In the genomic region with DNA sequence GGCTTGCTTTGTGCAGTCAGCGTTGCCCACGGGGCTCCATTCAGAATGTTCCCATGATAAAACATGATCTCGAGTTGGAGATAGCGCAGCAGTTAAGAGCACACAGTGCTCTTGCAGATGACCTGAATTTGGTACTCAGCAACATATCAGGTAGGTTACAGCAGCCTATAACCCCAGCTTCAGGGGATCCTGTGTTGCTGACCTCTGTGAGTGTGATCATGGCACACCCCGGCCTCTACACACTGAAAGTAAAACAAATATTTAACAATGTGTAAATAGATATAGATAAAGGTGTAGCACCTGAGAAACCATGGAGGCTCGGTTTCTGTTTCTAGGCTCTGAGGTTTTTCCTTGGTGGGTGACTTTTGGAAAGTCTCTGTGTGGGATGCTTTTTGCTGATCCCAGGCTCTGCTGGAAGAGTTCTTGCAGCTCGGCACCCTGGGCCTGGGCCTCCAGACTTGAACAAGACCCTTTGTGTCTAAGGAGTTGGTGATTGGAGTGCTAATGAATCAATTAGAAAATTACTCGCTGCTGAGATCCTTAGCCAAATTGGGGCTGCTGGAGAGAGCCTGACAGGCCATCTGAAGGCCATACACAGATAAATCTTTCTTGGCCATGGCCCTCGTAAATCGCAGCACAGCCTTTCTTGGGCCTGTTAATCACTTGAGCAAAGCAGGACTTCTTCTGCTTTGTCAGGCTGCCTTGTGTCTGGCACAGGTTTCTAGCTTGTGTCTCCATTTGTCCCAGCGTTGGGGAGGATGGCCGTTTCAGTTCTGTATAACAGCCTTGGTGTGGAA, we compare ENCODE assay signal across 10 mouse cellular contexts. TPM values are rescaled to one million over a fixed set of nuclear protein-coding genes. Genes with fewer than 3 reads are reported as not detected.
A peak's percentile ranks its signal among the peaks of the same experiment; 100 is the strongest.
DNase-seq lines count a peak whose midpoint lies in the region; ATAC-seq and TF ChIP-seq lines count a peak whose summit lies in the region.
"Had no signal": no experiment of that assay in that cellular context is flagged by ENCODE, and none has a peak within 500 bp of the region (broad histone marks: within the 10 kb centered on the region; RNA-seq: fewer than 3 reads in every experiment).

No protein-coding gene starts in this region.

- no peak for ATAC-seq in hindbrain, embryonic 14.5 days (ENCODE audit: low FRiP score)
- ATAC-seq in neural tube, embryonic 12.5 days (ENCODE audit: low FRiP score, low read depth), result peak; percentile 48; the same call in 1 of the 2 replicates
- ATAC-seq in erythroblast, adult 5-6 weeks (replicated peaks; ENCODE audit: low FRiP score, poor library complexity, severe bottlenecking), result no peak

- H3K27ac ChIP-seq in hindbrain, embryonic 14.5 days, result peak overlapping the region; percentile 29; the same call in 1 of the 2 replicates
- H3K27ac ChIP-seq in neural tube, embryonic 12.5 days, result 0 out of 2 replicates have a peak overlapping the region, but pooled peaks have one; percentile 0
- H3K27ac ChIP-seq: liver, embryonic 14.5 days had no signal

- H3K27me3 ChIP-seq in hindbrain, embryonic 14.5 days (ENCODE audit: control insufficient read depth, insufficient read depth, low read length), result no peaks in the 10 kb centered on the region
- H3K27me3 ChIP-seq in neural tube, embryonic 12.5 days (replicated peaks), result no peaks in the 10 kb centered on the region

- H3K36me3 ChIP-seq in hindbrain, embryonic 14.5 days (replicated peaks; ENCODE audit: control insufficient read depth, insufficient read depth), result no peaks in the 10 kb centered on the region; the same call in 1 of the 2 replicates
- 0 out of 2 replicates have a peak, but pooled peaks cover 3% of the 10 kb centered on the region for H3K36me3 ChIP-seq in neural tube, embryonic 12.5 days

- TF ChIP-seq CTCF in brain, embryonic 14.5 days (IDR thresholded peaks at IDR 0.05; ENCODE audit: borderline replicate concordance, extremely low read depth, insufficient read depth, insufficient read length), result no peak

- no peaks in the 10 kb centered on the region for H3K9me3 ChIP-seq in hindbrain, embryonic 14.5 days (ENCODE audit: control insufficient read depth, low read length)
- H3K9me3 ChIP-seq in neural tube, embryonic 12.5 days, result no peaks in the 10 kb centered on the region

- TF ChIP-seq POLR2A in brain, embryonic 14.5 days (IDR thresholded peaks at IDR 0.05; ENCODE audit: borderline replicate concordance, extremely low read depth, insufficient read depth, insufficient read length, poor library complexity, severe bottlenecking), result no peak

- H3K4me2 ChIP-seq in hindbrain, embryonic 14.5 days (replicated peaks), result no peak overlapping the region
- H3K4me2 ChIP-seq in neural tube, embryonic 12.5 days (replicated peaks), result peak overlapping the region; percentile 22; the same call in 1 of the 2 replicates

- WGBS in hindbrain, embryonic 14.5 days, result 59% methylated on average over 12 of the region's 12 CpGs
- WGBS in neural tube, embryonic 12.5 days, result 45% methylated on average over 12 of the region's 12 CpGs

- peaks cover 68% of the 10 kb centered on the region for H3K4me1 ChIP-seq in hindbrain, embryonic 14.5 days (replicated peaks; ENCODE audit: control insufficient read depth, insufficient read depth, low read length)
- H3K4me1 ChIP-seq in neural tube, embryonic 12.5 days, result peaks cover 97% of the 10 kb centered on the region

- H3K4me3 ChIP-seq in hindbrain, embryonic 14.5 days (replicated peaks; ENCODE audit: low read length), result no peak overlapping the region
- H3K4me3 ChIP-seq in neural tube, embryonic 12.5 days, result no peak overlapping the region

- H3K9ac ChIP-seq in hindbrain, embryonic 14.5 days, result no peak overlapping the region
- no peak overlapping the region for H3K9ac ChIP-seq in neural tube, embryonic 12.5 days
- H3K9ac ChIP-seq: liver, embryonic 14.5 days had no signal

- DNase-seq in adrenal gland, adult 8-10 months, result peak; percentile 44
- DNase-seq in adrenal gland, postnatal 4 days (ENCODE audit: low spot score in 2 of 2), result no peak
- DNase-seq in brain, embryonic 14.5 days (ENCODE audit: low read depth), result peak; percentile 94
- DNase-seq in hindbrain, embryonic 14.5 days (ENCODE audit: low spot score), result no peak
- no peak for DNase-seq in layer of hippocampus, postnatal 36 days
- no peak for DNase-seq in right cerebral cortex, postnatal 4 days
- DNase-seq: layer of hippocampus, adult 9-11 months had no signal

RNA-seq across cellular contexts. Expression of gene Ssbp3, which starts 49.2 kb away (rescaled TPM):
- 100 to 1,000 TPM in 2 of 4 experiments, 10 to 100 TPM in 2; 70.3 to 121 (median 101) TPM for total RNA-seq in adrenal gland, adult 8-10 months (2022)
- total RNA-seq in adrenal gland, postnatal 4 days (2021), result 100 to 1,000 TPM in 1 of 2 experiments, 10 to 100 TPM in 1; 95.2 to 103 TPM
- 255 and 257 TPM in 2 replicates for polyA plus RNA-seq in brain, embryonic 14.5 days (2012; rRNA removed)
- polyA plus RNA-seq in hindbrain, embryonic 14.5 days (2014; fragmentation: Nextera tagmentation; extraction: Ambion mirVana), result 93.0 and 100 TPM in 2 replicates
- 308 and 332 TPM in 2 replicates for polyA plus RNA-seq in neural tube, embryonic 12.5 days (2016; fragmentation: Nextera tagmentation; extraction: Ambion mirVana)
- 100 to 1,000 TPM; 144 to 163 TPM for total RNA-seq in layer of hippocampus, postnatal 36 days (2021)
- total RNA-seq in erythroblast, adult 5-6 weeks (2015; ENCODE audit: low replicate concordance), result 55.9 and 73.4 TPM in 2 replicates
- 49.8 and 56.6 TPM in 2 replicates for total RNA-seq in erythroblast, adult 5-6 weeks (2017; ENCODE audit: low replicate concordance)

Comparison
In these comparisons a context has a peak if more than half of its experiments do, and no peak if none do; other contexts are left out.
1. DNase-seq: peak in adrenal gland, adult 8-10 months (single experiment) and brain, embryonic 14.5 days (single experiment); none in adrenal gland, postnatal 4 days (0 of 2), hindbrain, embryonic 14.5 days (single experiment), layer of hippocampus, postnatal 36 days (0 of 2) and right cerebral cortex, postnatal 4 days (single experiment).